Mouse (Mus musculus) thymus, postnatal 0 days (tissue): Measurements from ENCODE around the gene Mthfsd. TPM values are rescaled to one million over a fixed set of nuclear protein-coding genes. Genes with fewer than 3 reads are reported as not detected.

Source experiments
- DNase-seq: peaks from one replicate; pipeline ENCODE4 v3.0.0-alpha.2; 2015; ENCODE audit warnings: low spot score
- microRNA-seq: library from miRNA; unstranded; fragments of <30 nt; microRNA quantifications from one replicate; pipeline ENCODE4, GENCODE M21; 2016; ENCODE audit warnings: borderline number of aligned reads
- polyA plus RNA-seq: library from polyadenylated mRNA; unstranded; fragments of >200 nt; fragmentation: Nextera tagmentation; extraction: Ambion mirVana; gene quantifications from 2 replicates; pipeline ENCODE4 v1.2.1, GENCODE M21; 2015

The Mthfsd gene
- polyA plus RNA-seq, 1 experiment from 2014 or later, result 36.4 TPM

GRCm38 (mm10) chr8:121074108-121074847, 33.9 kb downstream of the Mthfsd start:
- no peak for DNase-seq

GRCm38 (mm10) chr8:121073174-121074107, 34.8 kb downstream of the Mthfsd start:
- no peak for DNase-seq

- DNase-seq, result no peak
Measured at GRCm38 (mm10) chr8:121072406-121073130, 35.6 kb downstream of the Mthfsd start.

GRCm38 (mm10) chr8:121071454-121071853, 36.7 kb downstream of the Mthfsd start:
- DNase-seq, result no peak

GRCm38 (mm10) chr8:121063649-121064048, 44.5 kb downstream of the Mthfsd start:
- DNase-seq, result no peak

- no peak for DNase-seq
Measured at GRCm38 (mm10) chr8:121062521-121062920, 45.7 kb downstream of the Mthfsd start.

GRCm38 (mm10) chr8:121059098-121059497, 49.1 kb downstream of the Mthfsd start:
- DNase-seq, result no peak

- no peak for DNase-seq
Measured at GRCm38 (mm10) chr8:121058081-121058480, 50.1 kb downstream of the Mthfsd start.

GRCm38 (mm10) chr8:121047441-121047840, 60.8 kb downstream of the Mthfsd start:
- peak; percentile 10 for DNase-seq

- DNase-seq, result no peak
Measured at GRCm38 (mm10) chr8:121043719-121044440, 64.3 kb downstream of the Mthfsd start.

Small RNA genes within 50 kb of the gene (microRNA-seq; reads per million reads assigned to microRNA genes)
- gene Gm27530, result not detected

Other genes with a start within 250 kb of the Mthfsd start
- 0.12 and 0.16 TPM in 2 replicates for gene Foxf1, start 24.0 kb downstream of the Mthfsd start, polyA plus RNA-seq
- gene Foxc2, start 7.8 kb upstream of the Mthfsd start, polyA plus RNA-seq, result 0.31 and 0.39 TPM in 2 replicates
- 0.10 and 0.12 TPM in 2 replicates for gene Foxl1, start 19.5 kb upstream of the Mthfsd start, polyA plus RNA-seq